Mouse (Mus musculus) myocyte (in vitro differentiated cells): ENCODE data around the gene Clasp1. TPM values are rescaled to one million over a fixed set of nuclear protein-coding genes. Genes with fewer than 3 reads are reported as not detected.

ENCODE experiments used
- H3K27me3 ChIP-seq: one replicate; pipeline ENCODE4 v1.6.1; 2011; ENCODE audit not compliant: control insufficient read depth, insufficient read depth, insufficient read length
- H3K36me3 ChIP-seq: one replicate; pipeline ENCODE4 v1.6.1; 2011; ENCODE audit not compliant: control insufficient read depth, insufficient read depth
- H3K4me2 ChIP-seq: one replicate; pipeline ENCODE4 v1.6.1; 2011; ENCODE audit warnings: low read depth, control low read depth
- H3K4me3 ChIP-seq: one replicate; pipeline ENCODE4 v1.5.1; 2011; ENCODE audit warnings: mild to moderate bottlenecking, control low read depth, moderate library complexity
- H3K79me2 ChIP-seq: one replicate; pipeline ENCODE4 v1.6.1; 2011; ENCODE audit not compliant: control insufficient read depth, insufficient read depth
- H3ac ChIP-seq: one replicate; pipeline ENCODE4 v1.6.1; 2011; ENCODE audit not compliant: control insufficient read depth, insufficient read length
- CEBPB ChIP-seq: IDR thresholded peaks from 2 replicates; pipeline ENCODE4 v1.6.1; 2011; ENCODE audit warnings: mild to moderate bottlenecking, moderate library complexity; ENCODE audit not compliant: poor library complexity, insufficient read depth, severe bottlenecking
- E2F4 ChIP-seq: IDR thresholded peaks from one replicate; pipeline ENCODE4 v1.6.1; 2011; ENCODE audit warnings: mild to moderate bottlenecking, control low read depth, moderate library complexity; ENCODE audit not compliant: insufficient read depth
- MAX ChIP-seq: IDR thresholded peaks from one replicate; pipeline ENCODE4 v1.6.1; 2011; ENCODE audit warnings: low read depth, mild to moderate bottlenecking, control low read depth
- MYOD1 ChIP-seq, 3 experiments: IDR thresholded peaks; one replicate each; pipeline ENCODE4 v1.6.1; 2011; ENCODE audit warnings: control low read depth in 2 of 3, low read depth in 2 of 3, mild to moderate bottlenecking in 2 of 3, moderate library complexity in 1 of 3; ENCODE audit not compliant: insufficient read length in 2 of 3, control insufficient read depth in 1 of 3
- MYOG ChIP-seq, 3 experiments: IDR thresholded peaks; one replicate each; pipeline ENCODE4 v1.6.1; 2011; ENCODE audit warnings: control low read depth in 2 of 3, low read depth in 2 of 3, mild to moderate bottlenecking in 2 of 3; ENCODE audit not compliant: insufficient read length in 2 of 3, control insufficient read depth in 1 of 3, insufficient read depth in 1 of 3
- POLR2A ChIP-seq: IDR thresholded peaks from one replicate; pipeline ENCODE4 v1.6.1; 2011; ENCODE audit warnings: low read depth, mild to moderate bottlenecking, control low read depth, moderate library complexity; ENCODE audit not compliant: insufficient read length
- POLR2AphosphoS2 ChIP-seq: IDR thresholded peaks from one replicate; pipeline ENCODE4 v1.6.1; 2011; ENCODE audit warnings: low read depth, control low read depth; ENCODE audit not compliant: insufficient read length
- REST ChIP-seq: IDR thresholded peaks from one replicate; pipeline ENCODE4 v1.6.1; 2011; ENCODE audit warnings: mild to moderate bottlenecking, control low read depth, moderate library complexity; ENCODE audit not compliant: insufficient read depth, insufficient read length
- SRF ChIP-seq: IDR thresholded peaks from one replicate; pipeline ENCODE4 v1.6.1; 2011; ENCODE audit warnings: low read depth; ENCODE audit not compliant: control insufficient read depth, insufficient read length
- TCF12 ChIP-seq: IDR thresholded peaks from one replicate; pipeline ENCODE4 v1.6.1; 2011; ENCODE audit warnings: mild to moderate bottlenecking, control low read depth; ENCODE audit not compliant: poor library complexity, insufficient read depth, severe bottlenecking
- TCF3 ChIP-seq: IDR thresholded peaks from one replicate; pipeline ENCODE4 v1.6.1; 2011; ENCODE audit warnings: low read depth, control low read depth; ENCODE audit not compliant: insufficient read length
- USF1 ChIP-seq: IDR thresholded peaks from one replicate; pipeline ENCODE4 v1.6.1; 2011; ENCODE audit warnings: low read depth, mild to moderate bottlenecking, control low read depth, moderate library complexity
- polyA plus RNA-seq: library from polyadenylated mRNA; unstranded; fragments of >200 nt; fragmentation: generic; extraction: Trizol; gene quantifications from one replicate; pipeline ENCODE4 v1.2.1, GENCODE M21; 2012; ENCODE audit warnings: missing spikeins

The Clasp1 gene
- polyA plus RNA-seq, 1 experiment = 31.1 TPM

GRCm38 (mm10) chr1:118458963-118459920 lies 70.4 kb downstream of the Clasp1 start:
- H3ac ChIP-seq = no peak overlapping the region
- TF ChIP-seq USF1 = no peak
- TF ChIP-seq POLR2A = peak; percentile 76
- no peak for TF ChIP-seq TCF3
- no peak for TF ChIP-seq REST
- TF ChIP-seq SRF = no peak
- TF ChIP-seq CEBPB = no peak
- no peak for TF ChIP-seq MYOD1 (IDR thresholded peaks at IDR 0.05; ENCODE audit: control insufficient read depth in 1 of 3, insufficient read length in 2 of 3, low read depth in 2 of 3)
- TF ChIP-seq TCF12 = no peak
- TF ChIP-seq E2F4 = no peak
- TF ChIP-seq MAX = no peak
- no peak for TF ChIP-seq MYOG (IDR thresholded peaks at IDR 0.05; ENCODE audit: control insufficient read depth in 1 of 3, insufficient read depth in 1 of 3, insufficient read length in 2 of 3, low read depth in 2 of 3)
- peak; percentile 76 for TF ChIP-seq POLR2AphosphoS2
- no peaks in the 10 kb centered on the region for H3K27me3 ChIP-seq
- H3K36me3 ChIP-seq = peaks cover 6% of the 10 kb centered on the region
- no peak overlapping the region for H3K4me3 ChIP-seq
- peaks cover 52% of the 10 kb centered on the region for H3K79me2 ChIP-seq
- H3K4me2 ChIP-seq = peak overlapping the region; percentile 35

GRCm38 (mm10) chr1:118460716-118461115 lies 71.9 kb downstream of the Clasp1 start:
- H3K36me3 ChIP-seq = peaks cover 21% of the 10 kb centered on the region
- TF ChIP-seq E2F4 (no peak), MAX (no peak), MYOG (IDR thresholded peaks at IDR 0.05; ENCODE audit: control insufficient read depth in 1 of 3, insufficient read depth in 1 of 3, insufficient read length in 2 of 3, low read depth in 2 of 3) (no peak), POLR2AphosphoS2 (no peak), CEBPB (no peak), REST (no peak), MYOD1 (IDR thresholded peaks at IDR 0.05; ENCODE audit: control insufficient read depth in 1 of 3, insufficient read length in 2 of 3, low read depth in 2 of 3) (no peak), SRF (no peak)

GRCm38 (mm10) chr1:118466041-118466440 lies 77.2 kb downstream of the Clasp1 start:
- Histone ChIP-seq H3K36me3 (peaks cover 23% of the 10 kb centered on the region), H3ac (no peak overlapping the region), H3K4me3 (no peak overlapping the region), H3K4me2 (no peak overlapping the region), H3K79me2 (no peaks in the 10 kb centered on the region), H3K27me3 (no peaks in the 10 kb centered on the region)
- TF ChIP-seq E2F4 (no peak), MYOG (IDR thresholded peaks at IDR 0.05; ENCODE audit: control insufficient read depth in 1 of 3, insufficient read depth in 1 of 3, insufficient read length in 2 of 3, low read depth in 2 of 3) (no peak), USF1 (no peak), CEBPB (no peak)

More at GRCm38 (mm10) chr1:118460716-118461115, 71.9 kb downstream of the Clasp1 start:
- H3ac ChIP-seq = no peak overlapping the region
- no peak overlapping the region for H3K4me2 ChIP-seq
- H3K4me3 ChIP-seq = no peak overlapping the region
- H3K79me2 ChIP-seq = peaks cover 38% of the 10 kb centered on the region
- no peaks in the 10 kb centered on the region for H3K27me3 ChIP-seq

GRCm38 (mm10) chr1:118472386-118472785 lies 83.5 kb downstream of the Clasp1 start:
- Histone ChIP-seq H3K27me3 (no peaks in the 10 kb centered on the region), H3K79me2 (no peaks in the 10 kb centered on the region), H3K36me3 (peaks cover 15% of the 10 kb centered on the region), H3K4me3 (no peak overlapping the region), H3ac (no peak overlapping the region), H3K4me2 (no peak overlapping the region)
- TF ChIP-seq TCF3 (no peak), TCF12 (no peak), POLR2AphosphoS2 (no peak), MYOD1 (IDR thresholded peaks at IDR 0.05; ENCODE audit: control insufficient read depth in 1 of 3, insufficient read length in 2 of 3, low read depth in 2 of 3) (no peak), SRF (no peak), POLR2A (no peak), MAX (no peak), MYOG (IDR thresholded peaks at IDR 0.05; ENCODE audit: control insufficient read depth in 1 of 3, insufficient read depth in 1 of 3, insufficient read length in 2 of 3, low read depth in 2 of 3) (no peak), CEBPB (no peak), REST (no peak), E2F4 (no peak)

- H3K4me3 ChIP-seq = no peak overlapping the region
- H3ac ChIP-seq = no peak overlapping the region
- TF ChIP-seq POLR2AphosphoS2 = no peak
- no peak for TF ChIP-seq POLR2A
- peaks cover 10% of the 10 kb centered on the region for H3K36me3 ChIP-seq
- H3K79me2 ChIP-seq = no peaks in the 10 kb centered on the region
- no peaks in the 10 kb centered on the region for H3K27me3 ChIP-seq
- no peak overlapping the region for H3K4me2 ChIP-seq
Observed at GRCm38 (mm10) chr1:118476919-118477318, 88.1 kb downstream of the Clasp1 start.
